Mouse (Mus musculus): ENCODE data around the gene Ermp1.

GRCm38 (mm10) chr19:29657558-29657957 lies 9.3 kb upstream of the Ermp1 start:
- no peak for TF ChIP-seq GATA1 (IDR thresholded peaks at IDR 0.05; ENCODE audit: low read length)
- no peak for TF ChIP-seq TAL1 (IDR thresholded peaks at IDR 0.05; ENCODE audit: low read length)

Measured in erythroblast, embryonic 14.5 days (primary cell).